Mouse (Mus musculus): Measurements from ENCODE around the gene I0C0044D17Rik.

I0C0044D17Rik gene

GRCm38 (mm10) chr4:98776721-98777427 is 46.8 kb downstream of the I0C0044D17Rik start:
- no peak for DNase-seq (ENCODE audit: low read depth)

GRCm38 (mm10) chr4:98773785-98774184 is 49.9 kb downstream of the I0C0044D17Rik start:
- no peak for DNase-seq (ENCODE audit: low read depth)

Data from naive thymus-derived CD4-positive, alpha-beta T cell, adult 2 months (primary cell).